Mouse (Mus musculus): Measurements from ENCODE around the gene Mpst. TPM values are rescaled to one million over a fixed set of nuclear protein-coding genes. Genes with fewer than 3 reads are reported as not detected.

Gene Mpst
- polyA plus RNA-seq, 1 experiment from 2014 or later, result 2.7 TPM

- no peaks in the 10 kb centered on the region for H3K36me3 ChIP-seq (ENCODE audit: control insufficient read depth, insufficient read depth, low read length)
- 1% methylated on average over 22 of the region's 22 CpGs for WGBS
- DNase-seq (ENCODE audit: low spot score) (peak; percentile 100), ATAC-seq (replicated peaks; ENCODE audit: low FRiP score, low TSS enrichment, low read depth) (peak; percentile 71)
- H3K27ac ChIP-seq (ENCODE audit: low read depth), result peak overlapping the region; percentile 79
- H3K9me3 ChIP-seq (ENCODE audit: control insufficient read depth, low read length), result no peaks in the 10 kb centered on the region
- H3K4me2 ChIP-seq (ENCODE audit: low read length), result peak overlapping the region; percentile 72
- peaks cover 15% of the 10 kb centered on the region; the same call in 1 of the 2 replicates for H3K4me1 ChIP-seq (replicated peaks; ENCODE audit: control insufficient read depth, insufficient read depth, low read length)
- no peaks in the 10 kb centered on the region for H3K27me3 ChIP-seq (replicated peaks; ENCODE audit: control insufficient read depth, insufficient read depth, low read length)
- peak overlapping the region; percentile 44 for H3K9ac ChIP-seq (ENCODE audit: low read length)
- H3K4me3 ChIP-seq (ENCODE audit: low read depth, low read length), result peak overlapping the region; percentile 28
Observed at GRCm38 (mm10) chr15:78447746-78448535, 41.7 kb downstream of the Mpst start.

GRCm38 (mm10) chr15:78449131-78449530 lies 42.9 kb downstream of the Mpst start:
- no peak overlapping the region for H3K27ac ChIP-seq (ENCODE audit: low read depth)
- H3K9ac ChIP-seq (ENCODE audit: low read length), result no peak overlapping the region
- H3K4me3 ChIP-seq (ENCODE audit: low read depth, low read length), result no peak overlapping the region
- H3K9me3 ChIP-seq (ENCODE audit: control insufficient read depth, low read length), result no peaks in the 10 kb centered on the region
- DNase-seq (ENCODE audit: low spot score), result no peak
- H3K4me2 ChIP-seq (ENCODE audit: low read length), result no peak overlapping the region
- no peak for ATAC-seq (replicated peaks; ENCODE audit: low FRiP score, low TSS enrichment, low read depth)
- H3K36me3 ChIP-seq (ENCODE audit: control insufficient read depth, insufficient read depth, low read length), result no peaks in the 10 kb centered on the region
- no peaks in the 10 kb centered on the region for H3K27me3 ChIP-seq (replicated peaks; ENCODE audit: control insufficient read depth, insufficient read depth, low read length)
- WGBS, result 57% methylated on average over 6 of the region's 6 CpGs
- peaks cover 15% of the 10 kb centered on the region; the same call in 1 of the 2 replicates for H3K4me1 ChIP-seq (replicated peaks; ENCODE audit: control insufficient read depth, insufficient read depth, low read length)

GRCm38 (mm10) chr15:78449694-78450418 lies 43.6 kb downstream of the Mpst start:
- no peaks in the 10 kb centered on the region for H3K9me3 ChIP-seq (ENCODE audit: control insufficient read depth, low read length)
- 36% methylated on average over 7 of the region's 7 CpGs for WGBS
- 0 out of 2 replicates have a peak overlapping the region, but pooled peaks have one; percentile 16 for H3K27ac ChIP-seq (ENCODE audit: low read depth)
- H3K4me2 ChIP-seq (ENCODE audit: low read length), result no peak overlapping the region
- no peak overlapping the region for H3K9ac ChIP-seq (ENCODE audit: low read length)
- H3K4me3 ChIP-seq (ENCODE audit: low read depth, low read length), result no peak overlapping the region
- no peaks in the 10 kb centered on the region for H3K27me3 ChIP-seq (replicated peaks; ENCODE audit: control insufficient read depth, insufficient read depth, low read length)
- peaks cover 15% of the 10 kb centered on the region; the same call in 1 of the 2 replicates for H3K4me1 ChIP-seq (replicated peaks; ENCODE audit: control insufficient read depth, insufficient read depth, low read length)
- no peak for ATAC-seq (replicated peaks; ENCODE audit: low FRiP score, low TSS enrichment, low read depth)
- DNase-seq (ENCODE audit: low spot score), result no peak
- H3K36me3 ChIP-seq (ENCODE audit: control insufficient read depth, insufficient read depth, low read length), result no peaks in the 10 kb centered on the region

GRCm38 (mm10) chr15:78450419-78450768 lies 44.2 kb downstream of the Mpst start:
- 93% methylated on average over 6 of the region's 6 CpGs for WGBS
- DNase-seq (ENCODE audit: low spot score) (no peak), ATAC-seq (replicated peaks; ENCODE audit: low FRiP score, low TSS enrichment, low read depth) (no peak)
- Histone ChIP-seq H3K9ac (ENCODE audit: low read length) (no peak overlapping the region), H3K27ac (ENCODE audit: low read depth) (no peak overlapping the region), H3K4me3 (ENCODE audit: low read depth, low read length) (no peak overlapping the region), H3K9me3 (ENCODE audit: control insufficient read depth, low read length) (no peaks in the 10 kb centered on the region), H3K36me3 (ENCODE audit: control insufficient read depth, insufficient read depth, low read length) (no peaks in the 10 kb centered on the region), H3K4me2 (ENCODE audit: low read length) (no peak overlapping the region), H3K27me3 (replicated peaks; ENCODE audit: control insufficient read depth, insufficient read depth, low read length) (no peaks in the 10 kb centered on the region), H3K4me1 (replicated peaks; ENCODE audit: control insufficient read depth, insufficient read depth, low read length) (peaks cover 15% of the 10 kb centered on the region; the same call in 1 of the 2 replicates)

- 81% methylated on average over 2 of the region's 2 CpGs for WGBS
- peaks cover 15% of the 10 kb centered on the region; the same call in 1 of the 2 replicates for H3K4me1 ChIP-seq (replicated peaks; ENCODE audit: control insufficient read depth, insufficient read depth, low read length)
- no peak for DNase-seq (ENCODE audit: low spot score)
Observed at GRCm38 (mm10) chr15:78451201-78451600, 45.0 kb downstream of the Mpst start.

GRCm38 (mm10) chr15:78452929-78453328 lies 46.7 kb downstream of the Mpst start:
- Histone ChIP-seq H3K27me3 (replicated peaks; ENCODE audit: control insufficient read depth, insufficient read depth, low read length) (no peaks in the 10 kb centered on the region), H3K27ac (ENCODE audit: low read depth) (no peak overlapping the region), H3K4me2 (ENCODE audit: low read length) (no peak overlapping the region), H3K4me1 (replicated peaks; ENCODE audit: control insufficient read depth, insufficient read depth, low read length) (peaks cover 11% of the 10 kb centered on the region; the same call in 1 of the 2 replicates), H3K4me3 (ENCODE audit: low read depth, low read length) (no peak overlapping the region), H3K9ac (ENCODE audit: low read length) (no peak overlapping the region), H3K9me3 (ENCODE audit: control insufficient read depth, low read length) (no peaks in the 10 kb centered on the region), H3K36me3 (ENCODE audit: control insufficient read depth, insufficient read depth, low read length) (no peaks in the 10 kb centered on the region)
- ATAC-seq (replicated peaks; ENCODE audit: low FRiP score, low TSS enrichment, low read depth) (no peak), DNase-seq (ENCODE audit: low spot score) (no peak)
- WGBS, result 82% methylated on average over 3 of the region's 3 CpGs

More at GRCm38 (mm10) chr15:78451201-78451600, 45.0 kb downstream of the Mpst start:
- Histone ChIP-seq H3K9ac (ENCODE audit: low read length) (no peak overlapping the region), H3K9me3 (ENCODE audit: control insufficient read depth, low read length) (no peaks in the 10 kb centered on the region), H3K4me2 (ENCODE audit: low read length) (no peak overlapping the region), H3K36me3 (ENCODE audit: control insufficient read depth, insufficient read depth, low read length) (no peaks in the 10 kb centered on the region), H3K27ac (ENCODE audit: low read depth) (no peak overlapping the region), H3K27me3 (replicated peaks; ENCODE audit: control insufficient read depth, insufficient read depth, low read length) (no peaks in the 10 kb centered on the region), H3K4me3 (ENCODE audit: low read depth, low read length) (no peak overlapping the region)
- ATAC-seq (replicated peaks; ENCODE audit: low FRiP score, low TSS enrichment, low read depth), result no peak

GRCm38 (mm10) chr15:78455168-78455567 lies 49.0 kb downstream of the Mpst start:
- Histone ChIP-seq H3K4me3 (ENCODE audit: low read depth, low read length) (no peak overlapping the region), H3K27me3 (replicated peaks; ENCODE audit: control insufficient read depth, insufficient read depth, low read length) (no peaks in the 10 kb centered on the region), H3K4me2 (ENCODE audit: low read length) (no peak overlapping the region), H3K36me3 (ENCODE audit: control insufficient read depth, insufficient read depth, low read length) (no peaks in the 10 kb centered on the region), H3K9ac (ENCODE audit: low read length) (no peak overlapping the region), H3K4me1 (replicated peaks; ENCODE audit: control insufficient read depth, insufficient read depth, low read length) (no peaks in the 10 kb centered on the region), H3K27ac (ENCODE audit: low read depth) (no peak overlapping the region), H3K9me3 (ENCODE audit: control insufficient read depth, low read length) (no peaks in the 10 kb centered on the region)
- ATAC-seq (replicated peaks; ENCODE audit: low FRiP score, low TSS enrichment, low read depth) (no peak), DNase-seq (ENCODE audit: low spot score) (no peak)
- WGBS, result 71% methylated on average over 4 of the region's 4 CpGs

- DNase-seq (ENCODE audit: low spot score) (no peak), ATAC-seq (replicated peaks; ENCODE audit: low FRiP score, low TSS enrichment, low read depth) (no peak)
- no peaks in the 10 kb centered on the region for H3K27me3 ChIP-seq (replicated peaks; ENCODE audit: control insufficient read depth, insufficient read depth, low read length)
- H3K36me3 ChIP-seq (ENCODE audit: control insufficient read depth, insufficient read depth, low read length), result no peaks in the 10 kb centered on the region
- H3K4me2 ChIP-seq (ENCODE audit: low read length), result no peak overlapping the region
- no peak overlapping the region for H3K4me3 ChIP-seq (ENCODE audit: low read depth, low read length)
- no peak overlapping the region for H3K9ac ChIP-seq (ENCODE audit: low read length)
- no peaks in the 10 kb centered on the region for H3K9me3 ChIP-seq (ENCODE audit: control insufficient read depth, low read length)
- no peaks in the 10 kb centered on the region for H3K4me1 ChIP-seq (replicated peaks; ENCODE audit: control insufficient read depth, insufficient read depth, low read length)
- no peak overlapping the region for H3K27ac ChIP-seq (ENCODE audit: low read depth)
- WGBS, result 40% methylated on average over 7 of the region's 7 CpGs
Observed at GRCm38 (mm10) chr15:78456051-78456450, 49.8 kb downstream of the Mpst start.

Data from intestine, embryonic 14.5 days (tissue).